Mouse (Mus musculus) MEL (cell line): ENCODE measurements around the gene Chrna9. TPM values are rescaled to one million over a fixed set of nuclear protein-coding genes. Genes with fewer than 3 reads are reported as not detected.
A peak's percentile ranks its signal among the peaks of the same experiment; 100 is the strongest.

Experiments
- DNase-seq: peaks from one replicate; pipeline ENCODE4 v3.0.0; 2011; ENCODE audit warnings: low read depth, low spot score
- H3K27ac ChIP-seq: 2 replicates; pipeline ENCODE4 v1.5.1; 2012; ENCODE audit warnings: low read depth, mild to moderate bottlenecking, control low read depth, low read length, moderate library complexity; ENCODE audit not compliant: control insufficient read depth
- H3K27me3 ChIP-seq, 2 experiments: fragments of 150-350 bp in 1 of 2; sonication (generic) in 1 of 2; 2 replicates each; pipeline ENCODE4 v1.6.1; 2012; ENCODE audit warnings: low read length in 2 of 2, mild to moderate bottlenecking in 2 of 2, improper control_type of control experiment in 1 of 2, moderate library complexity in 1 of 2; ENCODE audit not compliant: insufficient read depth in 2 of 2, control insufficient read depth in 1 of 2
- H3K36me3 ChIP-seq, 2 experiments: 2 replicates each; pipeline ENCODE4 v1.6.1; 2012 to 2014; ENCODE audit warnings: low read length in 2 of 2, improper control_type of control experiment in 1 of 2, inconsistent platforms in 1 of 2, mild to moderate bottlenecking in 1 of 2; ENCODE audit not compliant: insufficient read depth in 2 of 2, control insufficient read depth in 1 of 2
- H3K4me1 ChIP-seq, 2 experiments: fragments of 150-350 bp in 1 of 2; sonication (generic) in 1 of 2; 2 replicates each; pipeline ENCODE4 v1.6.1; 2012; ENCODE audit warnings: low read length in 2 of 2, improper control_type of control experiment in 1 of 2, mild to moderate bottlenecking in 1 of 2; ENCODE audit not compliant: insufficient read depth in 2 of 2, control insufficient read depth in 1 of 2
- H3K4me3 ChIP-seq, 2 experiments: fragments of 150-350 bp in 1 of 2; sonication (generic) in 1 of 2; 2 replicates each; pipeline ENCODE4 v1.5.1; 2012; ENCODE audit warnings: low read depth in 2 of 2, low read length in 2 of 2, mild to moderate bottlenecking in 2 of 2, moderate library complexity in 2 of 2, control low read depth in 1 of 2, improper control_type of control experiment in 1 of 2; ENCODE audit not compliant: control insufficient read depth in 1 of 2, insufficient read depth in 1 of 2
- H3K79me2 ChIP-seq: 2 replicates; pipeline ENCODE4 v1.6.1; 2012; ENCODE audit warnings: mild to moderate bottlenecking, low read length, moderate library complexity; ENCODE audit not compliant: control insufficient read depth, poor library complexity, insufficient read depth
- H3K9ac ChIP-seq: 2 replicates; pipeline ENCODE4 v1.6.1; 2012; ENCODE audit warnings: low read depth, mild to moderate bottlenecking, control low read depth, low read length, moderate library complexity; ENCODE audit not compliant: control insufficient read depth, poor library complexity, severe bottlenecking
- H3K9me3 ChIP-seq: fragments of 150-350 bp; sonication (generic); replicated peaks from 2 replicates; pipeline ENCODE4 v1.6.1; 2012; ENCODE audit warnings: mild to moderate bottlenecking, low read length, improper control_type of control experiment, moderate library complexity; ENCODE audit not compliant: insufficient read depth
- BHLHE40 ChIP-seq: IDR thresholded peaks from 2 replicates; pipeline ENCODE4 v1.6.1; 2012; ENCODE audit warnings: low read depth, mild to moderate bottlenecking, inconsistent platforms, low read length, improper control_type of control experiment, borderline replicate concordance
- CTCF ChIP-seq, 3 experiments: IDR thresholded peaks in 2 of 3; conservative IDR thresholded peaks in 1 of 3; 2 replicates each; pipeline ENCODE4 v1.5.1; 2011 to 2012; ENCODE audit warnings: low read length in 3 of 3, low read depth in 2 of 3, mild to moderate bottlenecking in 2 of 3, improper control_type of control experiment in 1 of 3, inconsistent platforms in 1 of 3, mixed read lengths in 1 of 3, moderate library complexity in 1 of 3; ENCODE audit not compliant: control insufficient read depth in 1 of 3, insufficient read depth in 1 of 3, poor library complexity in 1 of 3, severe bottlenecking in 1 of 3
- EP300 ChIP-seq, 2 experiments: IDR thresholded peaks; 2 replicates each; pipeline ENCODE4 v1.6.1; 2011; ENCODE audit warnings: improper control_type of control experiment in 2 of 2, low read length in 2 of 2, low read depth in 1 of 2, mild to moderate bottlenecking in 1 of 2
- ETS1 ChIP-seq: IDR thresholded peaks from 2 replicates; pipeline ENCODE4 v1.6.1; 2012; ENCODE audit warnings: low read depth, mild to moderate bottlenecking, inconsistent platforms, low read length, improper control_type of control experiment, moderate library complexity
- GABPA ChIP-seq: IDR thresholded peaks from 2 replicates; pipeline ENCODE4 v1.6.1; 2012; ENCODE audit warnings: low read depth, mild to moderate bottlenecking, inconsistent platforms, low read length, improper control_type of control experiment, moderate library complexity
- GATA1 ChIP-seq: IDR thresholded peaks from 2 replicates; pipeline ENCODE4 v1.6.1; 2011; ENCODE audit warnings: low read depth, low read length, improper control_type of control experiment
- HCFC1 ChIP-seq: IDR thresholded peaks from 2 replicates; pipeline ENCODE4 v1.6.1; 2012; ENCODE audit warnings: low read depth, mild to moderate bottlenecking, inconsistent platforms, low read length, improper control_type of control experiment, moderate library complexity
- KAT2A ChIP-seq: conservative IDR thresholded peaks from 2 replicates; pipeline ENCODE4 v1.6.1; 2012; ENCODE audit warnings: low read depth, low read length, improper control_type of control experiment, inconsistent platforms
- MAFK ChIP-seq: IDR thresholded peaks from 2 replicates; pipeline ENCODE4 v1.6.1; 2011; ENCODE audit warnings: low read depth, mild to moderate bottlenecking, low read length, improper control_type of control experiment, borderline replicate concordance
- MEF2A ChIP-seq: IDR thresholded peaks from 2 replicates; pipeline ENCODE4 v1.6.1; 2014; ENCODE audit warnings: low read depth, mild to moderate bottlenecking, inconsistent platforms, low read length, improper control_type of control experiment; ENCODE audit not compliant: poor library complexity, insufficient replicate concordance, severe bottlenecking; ENCODE audit errors: extremely low read depth
- MXI1 ChIP-seq: IDR thresholded peaks from 2 replicates; pipeline ENCODE4 v1.6.1; 2011; ENCODE audit warnings: mild to moderate bottlenecking, low read depth, low read length, improper control_type of control experiment
- MYB ChIP-seq: IDR thresholded peaks from 2 replicates; pipeline ENCODE4 v1.6.1; 2011; ENCODE audit warnings: mild to moderate bottlenecking, low read depth, low read length, improper control_type of control experiment
- MYC ChIP-seq: IDR thresholded peaks from 2 replicates; pipeline ENCODE4 v1.6.1; 2011; ENCODE audit warnings: low read depth, mild to moderate bottlenecking, low read length, improper control_type of control experiment, moderate library complexity
- NELFE ChIP-seq: IDR thresholded peaks from 2 replicates; pipeline ENCODE4 v1.6.1; 2011; ENCODE audit warnings: low read depth, low read length, improper control_type of control experiment
- POLR2A ChIP-seq, 2 experiments: IDR thresholded peaks; 2 replicates each; pipeline ENCODE4 v1.6.1; 2011 to 2012; ENCODE audit warnings: low read length in 2 of 2, mild to moderate bottlenecking in 2 of 2, control low read depth in 1 of 2, improper control_type of control experiment in 1 of 2, low read depth in 1 of 2, moderate library complexity in 1 of 2; ENCODE audit not compliant: control insufficient read depth in 1 of 2, insufficient read depth in 1 of 2, poor library complexity in 1 of 2
- POLR2AphosphoS5 ChIP-seq: IDR thresholded peaks from 2 replicates; pipeline ENCODE4 v1.6.1; 2012; ENCODE audit warnings: low read depth, borderline replicate concordance, mild to moderate bottlenecking, inconsistent platforms, low read length, moderate library complexity, mixed read lengths
- RAD21 ChIP-seq: IDR thresholded peaks from 2 replicates; pipeline ENCODE4 v1.6.1; 2011; ENCODE audit warnings: mild to moderate bottlenecking, low read depth, low read length, improper control_type of control experiment
- SIN3A ChIP-seq: IDR thresholded peaks from 2 replicates; pipeline ENCODE4 v1.6.1; 2012; ENCODE audit warnings: low read length, improper control_type of control experiment, inconsistent platforms
- SMC3 ChIP-seq: IDR thresholded peaks from 2 replicates; pipeline ENCODE4 v1.6.1; 2011; ENCODE audit warnings: low read depth, low read length, improper control_type of control experiment
- TAL1 ChIP-seq: IDR thresholded peaks from 2 replicates; pipeline ENCODE4 v1.6.1; 2012; ENCODE audit warnings: mild to moderate bottlenecking, inconsistent platforms, low read length, moderate library complexity, mixed read lengths
- TBP ChIP-seq: IDR thresholded peaks from 2 replicates; pipeline ENCODE4 v1.8.0; 2011; ENCODE audit warnings: low read depth, low read length, improper control_type of control experiment
- USF1 ChIP-seq: IDR thresholded peaks from 2 replicates; pipeline ENCODE4 v1.6.1; 2014; ENCODE audit warnings: low read depth, mild to moderate bottlenecking, inconsistent platforms, low read length, improper control_type of control experiment, moderate library complexity
- USF2 ChIP-seq, 2 experiments: IDR thresholded peaks; 2 replicates each; pipeline ENCODE4 v1.6.1; 2011 to 2012; ENCODE audit warnings: improper control_type of control experiment in 2 of 2, low read length in 2 of 2, borderline replicate concordance in 1 of 2, inconsistent platforms in 1 of 2, low read depth in 1 of 2, mild to moderate bottlenecking in 1 of 2; ENCODE audit not compliant: insufficient read depth in 1 of 2
- ZC3H11A ChIP-seq: IDR thresholded peaks from 2 replicates; pipeline ENCODE4 v1.6.1; 2012; ENCODE audit warnings: low read depth, mild to moderate bottlenecking, inconsistent platforms, low read length, improper control_type of control experiment
- ZKSCAN1 ChIP-seq: IDR thresholded peaks from 2 replicates; pipeline ENCODE4 v1.6.1; 2012; ENCODE audit warnings: low read depth, mild to moderate bottlenecking, inconsistent platforms, low read length, improper control_type of control experiment, moderate library complexity
- ZNF384 ChIP-seq: IDR thresholded peaks from 2 replicates; pipeline ENCODE4 v1.6.1; 2012; ENCODE audit warnings: low read depth, mild to moderate bottlenecking, inconsistent platforms, low read length, improper control_type of control experiment
- polyA plus RNA-seq, 2 experiments: library from polyadenylated mRNA; stranded (reverse) in 1 of 2; unstranded in 1 of 2; fragments of >175 nt in 1 of 2; fragments of >200 nt in 1 of 2; gene quantifications; 2 replicates each; pipeline versions ENCODE4 v1.2.1 to v1.2.4; 2012; ENCODE audit warnings: low replicate concordance in 2 of 2, low read depth in 1 of 2; ENCODE audit not compliant: insufficient read length in 2 of 2, insufficient read depth in 1 of 2, missing spikeins in 1 of 2
- total RNA-seq: library from RNA; depleted of rRNA; stranded (reverse); fragments of 300-350 nt; gene quantifications from 2 replicates; pipeline ENCODE4 v1.2.3, GENCODE M21; 2012

Chrna9 gene
- total and polyA plus RNA-seq, 3 experiments = not detected

GRCm38 (mm10) chr5:65937011-65937726 is 2.4 kb downstream of the Chrna9 start:
- Histone ChIP-seq H3K27me3 (no peaks in the 10 kb centered on the region), H3K36me3 (peaks cover 0 to 8% of the 10 kb centered on the region in 2 experiments; a peak in 2 of 4 replicates), H3K79me2 (no peaks in the 10 kb centered on the region), H3K9me3 (no peaks in the 10 kb centered on the region), H3K4me1 (peaks cover 0 to 15% of the 10 kb centered on the region in 2 experiments; a peak in 2 of 4 replicates), H3K9ac (0 out of 2 replicates have a peak overlapping the region, but pooled peaks have one; percentile 5), H3K27ac (no peak overlapping the region), H3K4me3 (no peak overlapping the region)
- TF ChIP-seq USF2 (IDR thresholded peaks at IDR 0.05; ENCODE audit: borderline replicate concordance in 1 of 2, insufficient read depth in 1 of 2, low read depth in 1 of 2, low read length in 2 of 2) = no peak
- TF ChIP-seq NELFE = peak; percentile 3; the same call in 1 of the 2 replicates
- no peak for TF ChIP-seq HCFC1
- TF ChIP-seq SMC3 = no peak
- TF ChIP-seq ETS1 = no peak
- no peak for TF ChIP-seq SIN3A
- no peak for TF ChIP-seq ZC3H11A
- no peak for TF ChIP-seq TAL1
- DNase-seq = no peak

DNA sequence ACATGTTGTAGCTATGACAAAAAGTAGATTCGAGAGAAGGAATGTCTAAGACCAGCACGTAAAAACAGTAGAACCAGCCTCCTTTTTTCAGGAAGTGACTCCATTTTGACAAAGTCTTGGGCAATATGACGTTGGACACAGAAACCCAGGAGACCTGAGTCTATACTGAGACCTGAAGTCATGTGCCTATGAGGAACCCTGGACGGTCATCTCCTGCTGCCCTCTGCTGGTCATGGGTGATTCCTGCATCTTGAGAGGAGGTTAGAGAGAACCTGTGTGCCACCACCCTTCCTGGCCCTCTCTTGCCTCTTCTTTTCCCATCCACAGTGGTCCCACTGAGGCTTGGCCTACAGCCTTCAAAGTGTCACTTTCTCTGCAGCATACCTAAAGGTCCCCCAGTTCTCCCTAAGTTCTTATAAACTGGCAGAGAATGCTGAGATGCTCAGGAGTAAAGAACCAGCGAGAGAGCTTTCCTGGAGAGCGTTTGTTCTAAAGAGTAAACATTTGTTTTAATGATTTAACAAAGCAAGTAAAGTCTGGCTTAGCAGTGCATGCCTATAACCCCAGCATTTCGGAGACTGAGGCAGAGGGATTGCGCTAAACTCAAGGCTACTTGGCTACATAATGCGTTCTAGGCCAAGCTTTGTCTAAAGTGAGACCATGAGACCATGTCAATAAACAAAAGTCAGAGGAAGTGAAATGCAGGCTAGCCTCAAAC is 3.4 kb downstream of the Chrna9 start:
- peaks cover 0 to 15% of the 10 kb centered on the region in 2 experiments; a peak in 2 of 4 replicates for H3K4me1 ChIP-seq
- no peaks in the 10 kb centered on the region for H3K9me3 ChIP-seq
- H3K79me2 ChIP-seq = no peaks in the 10 kb centered on the region
- TF ChIP-seq ZNF384 (peak; percentile 27; the same call in 1 of the 2 replicates), CTCF (IDR thresholded peaks at IDR 0.05 in 2 of 3, conservative IDR thresholded peaks at IDR 0.05 in 1 of 3; ENCODE audit: control insufficient read depth in 1 of 3, insufficient read depth in 1 of 3, low read depth in 2 of 3, low read length in 3 of 3, poor library complexity in 1 of 3, severe bottlenecking in 1 of 3) (peak; percentile 94 to 99 (median 96)), BHLHE40 (peak; percentile 83), MYC (peak; percentile 94), POLR2A (IDR thresholded peaks at IDR 0.05; ENCODE audit: control insufficient read depth in 1 of 2, insufficient read depth in 1 of 2, low read depth in 1 of 2, low read length in 2 of 2, poor library complexity in 1 of 2) (no peak), TAL1 (no peak), GABPA (0 out of 2 replicates have a peak, but pooled peaks have one; percentile 37), EP300 (IDR thresholded peaks at IDR 0.05; ENCODE audit: low read depth in 1 of 2, low read length in 2 of 2) (peak in 1 of 2 experiments; percentile 32; a peak in 1 of 4 replicates), RAD21 (peak; percentile 99), MXI1 (peak; percentile 63), USF1 (peak; percentile 89), USF2 (IDR thresholded peaks at IDR 0.05; ENCODE audit: borderline replicate concordance in 1 of 2, insufficient read depth in 1 of 2, low read depth in 1 of 2, low read length in 2 of 2) (0 out of 4 replicates have a peak, but pooled peaks of 1 of the 2 experiments have one; percentile 28), TBP (peak; percentile 49; the same call in 1 of the 2 replicates), GATA1 (no peak), MAFK (no peak), ZC3H11A (peak; percentile 99), SIN3A (peak; percentile 84), POLR2AphosphoS5 (no peak), ZKSCAN1 (no peak), KAT2A (no peak), SMC3 (peak; percentile 100), MYB (no peak), HCFC1 (peak; percentile 56; the same call in 1 of the 2 replicates), MEF2A (no peak)

More for the DNA sequence above, 3.4 kb downstream of the Chrna9 start:
- Histone ChIP-seq H3K9ac (no peak overlapping the region), H3K27me3 (no peaks in the 10 kb centered on the region), H3K36me3 (peaks cover 0 to 8% of the 10 kb centered on the region in 2 experiments; a peak in 2 of 4 replicates), H3K27ac (no peak overlapping the region), H3K4me3 (peak overlapping the region in 1 of 2 experiments; percentile 36; a peak in 2 of 4 replicates)
- DNase-seq = peak; percentile 93
